ENCODE assay signal across 25 mouse cellular contexts in the genomic region with DNA sequence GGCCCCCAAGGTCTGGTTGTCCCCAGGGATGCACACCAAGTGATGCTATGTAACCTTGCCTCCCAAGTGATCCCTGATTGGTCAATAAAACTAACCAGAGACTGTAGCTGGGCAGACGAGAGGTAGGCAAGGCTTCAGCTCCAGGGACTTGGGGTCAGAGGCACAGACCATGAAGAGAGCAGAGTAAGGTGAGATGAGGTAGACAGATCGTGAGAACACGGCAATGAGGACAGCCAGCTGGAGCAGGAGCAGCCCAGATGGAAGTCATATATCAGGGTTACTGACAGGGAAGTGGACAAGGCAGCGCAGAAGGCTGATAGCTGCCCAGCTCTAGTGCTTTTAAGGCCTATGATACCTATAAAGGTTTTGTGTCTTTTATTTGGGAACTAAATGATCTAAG. TPM values are rescaled to one million over a fixed set of nuclear protein-coding genes. Genes with fewer than 3 reads are reported as not detected.
DNase-seq lines count a peak whose midpoint lies in the region; ATAC-seq and TF ChIP-seq lines count a peak whose summit lies in the region.
"Had no signal": no experiment of that assay in that cellular context is flagged by ENCODE, and none has a peak within 500 bp of the region (broad histone marks: within the 10 kb centered on the region; RNA-seq: fewer than 3 reads in every experiment).

No protein-coding gene starts in this region.

- H3K4me3 ChIP-seq in kidney, postnatal 0 days (replicated peaks; ENCODE audit: low read depth, low read length): no peak overlapping the region
- H3K4me3 ChIP-seq in intestine, embryonic 16.5 days (ENCODE audit: low read length): no peak overlapping the region
- H3K4me3 ChIP-seq: embryonic facial prominence, embryonic 12.5 days; erythroblast, embryonic 14.5 days; heart, embryonic 12.5 days; hindbrain, embryonic 12.5 days; layer of hippocampus, adult 2 months; left cerebral cortex, adult 2 months; limb, embryonic 10.5 days had no signal

- ATAC-seq in cerebellum, adult (ENCODE audit: insufficient number of reproducible peaks, low FRiP score, low TSS enrichment): peak; percentile 62; the same call in 1 of the 2 replicates
- ATAC-seq in kidney, postnatal 0 days (replicated peaks; ENCODE audit: low FRiP score, low read depth): peak; percentile 88
- ATAC-seq in intestine, embryonic 16.5 days: no peak
- ATAC-seq: CD4-positive, CD25-positive, alpha-beta regulatory T cell, adult 4 months; forebrain, embryonic 14.5 days; liver, postnatal 0 days; midbrain, embryonic 16.5 days had no signal

- no peak overlapping the region for H3K27ac ChIP-seq in kidney, postnatal 0 days
- H3K27ac ChIP-seq in intestine, embryonic 16.5 days (ENCODE audit: low read length): no peak overlapping the region
- H3K27ac ChIP-seq: embryonic facial prominence, embryonic 12.5 days; hindbrain, embryonic 12.5 days; layer of hippocampus, adult 2 months; left cerebral cortex, adult 2 months; limb, embryonic 10.5 days had no signal

- DNase-seq in cerebellum, postnatal 4 days (ENCODE audit: low spot score in 2 of 2): no peak
- DNase-seq in kidney, postnatal 0 days (ENCODE audit: low spot score): peak; percentile 58
- no peak for DNase-seq in kidney, postnatal 25 days
- peak; percentile 17 for DNase-seq in embryo, embryonic 9.5 days (ENCODE audit: extremely low spot score)
- DNase-seq in skeletal muscle tissue, adult 2 months (ENCODE audit: low read depth, low spot score): peak; percentile 87
- DNase-seq in testis, postnatal 14 days (ENCODE audit: low spot score): no peak
- DNase-seq: adrenal gland, postnatal 14 days; heart, adult 11 months; heart, postnatal 14 days; kidney, adult 2 months; liver, postnatal 0 days; lung, postnatal 10 days; right cerebral cortex, adult 18-20 months had no signal

- no peaks in the 10 kb centered on the region for H3K36me3 ChIP-seq in kidney, postnatal 0 days (ENCODE audit: insufficient read depth, low read length)
- no peaks in the 10 kb centered on the region for H3K36me3 ChIP-seq in intestine, embryonic 16.5 days (ENCODE audit: control insufficient read depth, insufficient read depth, low read length)
- H3K36me3 ChIP-seq: embryonic facial prominence, embryonic 12.5 days; heart, embryonic 12.5 days; hindbrain, embryonic 12.5 days; limb, embryonic 10.5 days had no signal

- 7% methylated on average over 4 of the region's 4 CpGs for WGBS in kidney, postnatal 0 days
- 40% methylated on average over 4 of the region's 4 CpGs for WGBS in intestine, embryonic 16.5 days

- H3K27me3 ChIP-seq in kidney, postnatal 0 days (ENCODE audit: insufficient read depth, low read length): no peaks in the 10 kb centered on the region
- no peaks in the 10 kb centered on the region for H3K27me3 ChIP-seq in intestine, embryonic 16.5 days (replicated peaks; ENCODE audit: control insufficient read depth, insufficient read depth, low read length)
- H3K27me3 ChIP-seq: embryonic facial prominence, embryonic 12.5 days; heart, embryonic 12.5 days; hindbrain, embryonic 12.5 days had no signal

- no peak overlapping the region for H3K9ac ChIP-seq in kidney, postnatal 0 days (ENCODE audit: low read depth, low read length)
- H3K9ac ChIP-seq in intestine, embryonic 16.5 days (ENCODE audit: low read depth, low read length): no peak overlapping the region
- H3K9ac ChIP-seq: embryonic facial prominence, embryonic 12.5 days; heart, embryonic 12.5 days; hindbrain, embryonic 12.5 days; liver, postnatal 0 days had no signal

- no peak for TF ChIP-seq CTCF in kidney, postnatal 0 days (IDR thresholded peaks at IDR 0.05; ENCODE audit: low read depth)

- H3K4me1 ChIP-seq in kidney, postnatal 0 days (replicated peaks; ENCODE audit: insufficient read depth, low read length): peaks cover 6% of the 10 kb centered on the region
- no peaks in the 10 kb centered on the region for H3K4me1 ChIP-seq in intestine, embryonic 16.5 days (ENCODE audit: control insufficient read depth, insufficient read depth, low read length)

- no peak overlapping the region for H3K4me2 ChIP-seq in kidney, postnatal 0 days (ENCODE audit: low read length)
- H3K4me2 ChIP-seq in intestine, embryonic 16.5 days (ENCODE audit: low read depth, low read length): no peak overlapping the region
- H3K4me2 ChIP-seq: embryonic facial prominence, embryonic 12.5 days; heart, embryonic 12.5 days; hindbrain, embryonic 12.5 days had no signal

- no peaks in the 10 kb centered on the region for H3K9me3 ChIP-seq in kidney, postnatal 0 days (replicated peaks; ENCODE audit: low read length)
- no peaks in the 10 kb centered on the region for H3K9me3 ChIP-seq in intestine, embryonic 16.5 days (ENCODE audit: control insufficient read depth, low read length)
- H3K9me3 ChIP-seq: embryonic facial prominence, embryonic 12.5 days; heart, embryonic 12.5 days; hindbrain, embryonic 12.5 days; limb, embryonic 10.5 days had no signal

RNA-seq across cellular contexts. Expression of gene Rap1gds1, which starts 5.5 kb away (rescaled TPM):
- polyA plus RNA-seq in kidney, postnatal 0 days (2015; fragmentation: Nextera tagmentation; extraction: Ambion mirVana): 31.8 and 38.1 TPM in 2 replicates
- 42.6 and 44.4 TPM in 2 replicates for polyA plus RNA-seq in intestine, embryonic 16.5 days (2015; fragmentation: Nextera tagmentation; extraction: Ambion mirVana)

Comparison
In these comparisons a context has a peak if more than half of its experiments do, and no peak if none do; other contexts are left out.
1. DNase-seq: peak in kidney, postnatal 0 days (single experiment), embryo, embryonic 9.5 days (single experiment) and skeletal muscle tissue, adult 2 months (single experiment); none in cerebellum, postnatal 4 days (0 of 2), kidney, postnatal 25 days (0 of 2) and testis, postnatal 14 days (single experiment).